Mouse (Mus musculus): ENCODE measurements around the gene Akirin1. TPM values are rescaled to one million over a fixed set of nuclear protein-coding genes. Genes with fewer than 3 reads are reported as not detected.
A peak's percentile ranks its signal among the peaks of the same experiment; 100 is the strongest.

Gene Akirin1
- total and polyA plus RNA-seq, 3 experiments, result 13.4 to 28.3 (median 24.2) TPM

DNA sequence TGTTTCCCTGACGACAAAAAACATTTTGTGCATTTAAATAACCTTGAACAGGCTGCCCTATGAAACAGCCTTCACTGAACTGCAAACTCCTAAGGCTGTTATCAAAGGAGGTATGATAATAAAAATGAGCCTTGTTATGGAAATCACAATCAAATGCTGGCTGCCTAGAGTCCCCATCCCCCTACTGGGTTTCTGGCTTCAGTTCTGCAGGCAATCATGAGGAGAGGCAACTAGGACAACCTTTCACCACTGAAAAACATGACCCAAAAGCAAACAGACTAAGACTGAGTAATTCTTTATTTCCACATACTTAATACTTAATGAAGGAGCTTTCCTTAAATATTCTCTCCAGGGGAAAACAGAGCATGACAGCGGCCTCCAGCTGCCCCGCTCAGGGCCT is 37.7 kb downstream of the Akirin1 start:
- Histone ChIP-seq H3K79me2 (replicated peaks; ENCODE audit: control insufficient read depth, insufficient read depth, low read length) (no peaks in the 10 kb centered on the region), H3K9ac (ENCODE audit: low read depth, low read length) (no peak overlapping the region), H3K27ac (no peak overlapping the region), H3K4me1 (ENCODE audit: control insufficient read depth, insufficient read depth, low read length) (peaks cover 2% of the 10 kb centered on the region), H3K27me3 (ENCODE audit: control insufficient read depth, insufficient read depth, low read length) (no peaks in the 10 kb centered on the region), H3K36me3 (ENCODE audit: control insufficient read depth, insufficient read depth, low read length) (peaks cover 2% of the 10 kb centered on the region), H3K4me3 (no peak overlapping the region)
- intact Hi-C loops (cut with DNase I), result no loop called here
- TF ChIP-seq EP300 (IDR thresholded peaks at IDR 0.05; ENCODE audit: insufficient read depth, low read depth, low read length), result no peak
- no peak for TF ChIP-seq POLR2A (IDR thresholded peaks at IDR 0.05; ENCODE audit: insufficient read depth, low read depth, low read length)
- TF ChIP-seq CTCF (IDR thresholded peaks at IDR 0.05), result no peak
- no peak for DNase-seq
- 82% methylated on average over 3 of the region's 3 CpGs for WGBS

DNA sequence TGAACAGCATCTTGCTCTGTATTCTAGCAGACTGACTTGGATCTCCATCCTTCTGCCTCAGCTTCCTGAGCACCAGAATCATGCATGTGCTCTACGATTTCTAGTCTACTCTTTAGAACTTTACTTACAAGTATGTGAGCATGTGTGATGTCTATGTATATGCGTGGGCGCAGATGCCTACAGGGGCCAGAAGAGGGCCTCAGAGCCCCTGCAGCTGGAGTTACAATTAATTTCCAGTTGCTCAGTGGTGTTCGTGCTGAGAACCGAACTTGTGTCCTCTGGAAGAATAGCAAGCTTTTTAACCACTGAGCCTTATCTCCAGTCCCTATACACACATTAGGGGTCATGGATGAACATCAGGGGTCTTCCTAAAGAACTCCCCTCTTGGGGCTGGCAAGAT is 42.8 kb downstream of the Akirin1 start:
- Histone ChIP-seq H3K79me2 (replicated peaks; ENCODE audit: control insufficient read depth, insufficient read depth, low read length) (no peaks in the 10 kb centered on the region), H3K36me3 (ENCODE audit: control insufficient read depth, insufficient read depth, low read length) (no peaks in the 10 kb centered on the region), H3K9ac (ENCODE audit: low read depth, low read length) (no peak overlapping the region), H3K4me3 (no peak overlapping the region), H3K27ac (no peak overlapping the region), H3K4me1 (ENCODE audit: control insufficient read depth, insufficient read depth, low read length) (no peaks in the 10 kb centered on the region), H3K27me3 (ENCODE audit: control insufficient read depth, insufficient read depth, low read length) (no peaks in the 10 kb centered on the region)
- intact Hi-C loops (cut with DNase I), result no loop called here
- 92% methylated on average over 5 of the region's 5 CpGs for WGBS
- no peak for DNase-seq
- TF ChIP-seq CTCF (IDR thresholded peaks at IDR 0.05) (no peak), EP300 (IDR thresholded peaks at IDR 0.05; ENCODE audit: insufficient read depth, low read depth, low read length) (no peak), POLR2A (IDR thresholded peaks at IDR 0.05; ENCODE audit: insufficient read depth, low read depth, low read length) (no peak)

DNA sequence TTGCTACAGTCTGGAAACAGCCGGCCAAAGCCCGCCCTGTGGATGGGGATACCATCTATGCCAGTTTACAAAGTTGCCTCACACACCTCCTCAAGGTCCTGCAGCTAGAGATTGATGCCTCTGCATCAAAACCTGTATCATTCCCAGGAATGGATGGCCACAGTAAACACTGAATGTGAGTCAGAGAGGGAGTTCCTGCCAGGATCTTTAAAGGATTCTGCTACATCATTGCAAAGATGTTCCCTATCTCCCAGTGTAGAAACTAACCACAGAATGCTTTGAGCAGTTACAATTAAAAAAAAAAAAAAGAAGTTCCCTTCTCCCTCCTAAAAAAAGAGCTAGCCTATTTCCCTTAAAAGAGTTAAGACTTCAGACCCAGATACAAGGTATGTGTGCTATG is 44.8 kb downstream of the Akirin1 start:
- DNase-seq, result no peak
- no peak for TF ChIP-seq CTCF (IDR thresholded peaks at IDR 0.05)
- TF ChIP-seq EP300 (IDR thresholded peaks at IDR 0.05; ENCODE audit: insufficient read depth, low read depth, low read length), result no peak
- 91% methylated on average over 2 of the region's 2 CpGs for WGBS

DNA sequence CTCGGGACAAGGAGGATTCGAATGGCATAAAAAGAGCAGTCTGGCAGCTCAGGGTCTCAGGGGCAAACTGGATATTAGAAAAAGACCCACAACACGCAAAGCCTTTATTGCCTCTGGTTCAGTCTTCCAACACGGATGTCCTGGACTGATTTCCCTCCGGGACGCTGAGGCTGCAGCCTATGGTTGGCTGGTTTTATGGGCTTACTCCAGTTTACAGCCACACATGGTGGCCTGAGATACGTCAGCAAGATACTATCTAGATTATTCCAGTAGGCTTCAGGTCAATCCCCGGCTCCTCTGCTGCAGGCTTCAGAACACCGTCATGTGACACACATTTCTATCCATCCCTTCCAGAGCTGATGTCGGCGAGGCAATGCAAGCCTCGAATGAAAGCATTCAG is 56.8 kb downstream of the Akirin1 start:
- Histone ChIP-seq H3K27ac (no peak overlapping the region), H3K36me3 (ENCODE audit: control insufficient read depth, insufficient read depth, low read length) (no peaks in the 10 kb centered on the region), H3K4me3 (no peak overlapping the region), H3K79me2 (replicated peaks; ENCODE audit: control insufficient read depth, insufficient read depth, low read length) (no peaks in the 10 kb centered on the region), H3K4me1 (ENCODE audit: control insufficient read depth, insufficient read depth, low read length) (no peaks in the 10 kb centered on the region; the same call in 1 of the 2 replicates), H3K9ac (ENCODE audit: low read depth, low read length) (no peak overlapping the region), H3K27me3 (ENCODE audit: control insufficient read depth, insufficient read depth, low read length) (no peaks in the 10 kb centered on the region)
- DNase-seq, result no peak
- TF ChIP-seq POLR2A (IDR thresholded peaks at IDR 0.05; ENCODE audit: insufficient read depth, low read depth, low read length), result no peak
- TF ChIP-seq EP300 (IDR thresholded peaks at IDR 0.05; ENCODE audit: insufficient read depth, low read depth, low read length), result no peak
- intact Hi-C loops (cut with DNase I), result no loop called here
- WGBS, result 85% methylated on average over 12 of the region's 12 CpGs

More for the DNA sequence above, 44.8 kb downstream of the Akirin1 start:
- H3K4me3 ChIP-seq, result no peak overlapping the region
- H3K9ac ChIP-seq (ENCODE audit: low read depth, low read length), result no peak overlapping the region
- intact Hi-C loops (cut with DNase I), result no loop called here
- no peaks in the 10 kb centered on the region for H3K4me1 ChIP-seq (ENCODE audit: control insufficient read depth, insufficient read depth, low read length)
- no peaks in the 10 kb centered on the region for H3K27me3 ChIP-seq (ENCODE audit: control insufficient read depth, insufficient read depth, low read length)
- H3K79me2 ChIP-seq (replicated peaks; ENCODE audit: control insufficient read depth, insufficient read depth, low read length), result no peaks in the 10 kb centered on the region
- no peaks in the 10 kb centered on the region for H3K36me3 ChIP-seq (ENCODE audit: control insufficient read depth, insufficient read depth, low read length)
- H3K27ac ChIP-seq, result no peak overlapping the region

DNA sequence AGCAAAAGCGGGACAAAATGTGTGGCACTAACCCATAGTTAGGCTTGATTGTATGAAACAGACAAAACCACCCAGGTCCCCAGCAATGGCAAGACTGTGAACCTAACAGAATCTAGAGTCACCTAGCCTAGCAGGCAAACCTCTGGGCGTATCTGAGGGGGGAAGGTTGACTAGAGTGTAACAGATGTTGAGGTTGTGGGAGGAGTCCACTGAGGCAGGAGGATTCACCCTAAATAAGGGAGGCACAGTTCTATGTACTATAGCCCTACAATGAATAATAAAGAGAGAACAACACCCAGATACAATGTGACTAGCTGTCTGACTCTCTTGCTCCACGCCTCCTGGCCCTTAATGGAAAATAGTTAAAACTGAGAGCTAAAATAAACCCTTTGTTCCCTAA is 58.1 kb downstream of the Akirin1 start:
- no peaks in the 10 kb centered on the region; the same call in 1 of the 2 replicates for H3K4me1 ChIP-seq (ENCODE audit: control insufficient read depth, insufficient read depth, low read length)
- no peaks in the 10 kb centered on the region for H3K79me2 ChIP-seq (replicated peaks; ENCODE audit: control insufficient read depth, insufficient read depth, low read length)
- no peak for DNase-seq
- H3K27ac ChIP-seq, result no peak overlapping the region
- WGBS, result 91% methylated on average over 3 of the region's 3 CpGs
- H3K36me3 ChIP-seq (ENCODE audit: control insufficient read depth, insufficient read depth, low read length), result no peaks in the 10 kb centered on the region
- H3K9ac ChIP-seq (ENCODE audit: low read depth, low read length), result no peak overlapping the region
- intact Hi-C loops (cut with DNase I), result no loop called here
- no peak overlapping the region for H3K4me3 ChIP-seq
- H3K27me3 ChIP-seq (ENCODE audit: control insufficient read depth, insufficient read depth, low read length), result no peaks in the 10 kb centered on the region
- TF ChIP-seq POLR2A (IDR thresholded peaks at IDR 0.05; ENCODE audit: insufficient read depth, low read depth, low read length) (no peak), EP300 (IDR thresholded peaks at IDR 0.05; ENCODE audit: insufficient read depth, low read depth, low read length) (no peak), CTCF (IDR thresholded peaks at IDR 0.05) (no peak)

DNA sequence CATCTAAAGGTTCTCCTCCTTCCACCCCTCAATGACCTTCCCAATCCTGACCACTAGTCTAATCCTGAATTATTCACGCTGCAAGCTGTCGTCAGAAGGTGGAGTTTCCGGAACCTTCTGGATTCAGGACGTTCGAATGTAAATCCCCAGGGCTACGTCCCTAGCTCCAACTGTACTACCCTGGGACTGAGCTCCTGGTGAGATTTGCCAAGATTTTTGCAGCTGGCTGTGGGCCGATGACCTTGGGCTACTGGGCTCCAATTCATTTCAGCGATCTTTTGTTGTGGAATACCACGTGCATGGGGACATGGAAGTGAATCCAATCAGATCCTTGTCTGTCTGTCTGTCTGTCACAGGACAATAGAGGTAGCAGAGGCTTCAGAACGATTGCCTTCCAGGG is 59.8 kb downstream of the Akirin1 start:
- H3K27ac ChIP-seq, result no peak overlapping the region
- 59% methylated on average over 10 of the region's 10 CpGs for WGBS
- H3K9ac ChIP-seq (ENCODE audit: low read depth, low read length), result no peak overlapping the region
- TF ChIP-seq EP300 (IDR thresholded peaks at IDR 0.05; ENCODE audit: insufficient read depth, low read depth, low read length), result no peak
- TF ChIP-seq CTCF (IDR thresholded peaks at IDR 0.05), result no peak
- TF ChIP-seq POLR2A (IDR thresholded peaks at IDR 0.05; ENCODE audit: insufficient read depth, low read depth, low read length), result no peak
- 0 out of 2 replicates have a peak, but pooled peaks cover 2% of the 10 kb centered on the region for H3K27me3 ChIP-seq (ENCODE audit: control insufficient read depth, insufficient read depth, low read length)
- no peak overlapping the region for H3K4me3 ChIP-seq
- intact Hi-C loops (cut with DNase I), result no loop called here
- H3K4me1 ChIP-seq (ENCODE audit: control insufficient read depth, insufficient read depth, low read length), result no peaks in the 10 kb centered on the region; the same call in 1 of the 2 replicates
- H3K79me2 ChIP-seq (replicated peaks; ENCODE audit: control insufficient read depth, insufficient read depth, low read length), result no peaks in the 10 kb centered on the region
- H3K36me3 ChIP-seq (ENCODE audit: control insufficient read depth, insufficient read depth, low read length), result no peaks in the 10 kb centered on the region
- DNase-seq, result peak in 1 of 2 experiments; percentile 45

Data from heart, adult 2 months (tissue).